Mouse (Mus musculus): ENCODE measurements around the gene Kirrel3. TPM values are rescaled to one million over a fixed set of nuclear protein-coding genes. Genes with fewer than 3 reads are reported as not detected.

Kirrel3 gene
- polyA plus RNA-seq, 1 experiment from 2014 or later, result 0.06 TPM

DNA sequence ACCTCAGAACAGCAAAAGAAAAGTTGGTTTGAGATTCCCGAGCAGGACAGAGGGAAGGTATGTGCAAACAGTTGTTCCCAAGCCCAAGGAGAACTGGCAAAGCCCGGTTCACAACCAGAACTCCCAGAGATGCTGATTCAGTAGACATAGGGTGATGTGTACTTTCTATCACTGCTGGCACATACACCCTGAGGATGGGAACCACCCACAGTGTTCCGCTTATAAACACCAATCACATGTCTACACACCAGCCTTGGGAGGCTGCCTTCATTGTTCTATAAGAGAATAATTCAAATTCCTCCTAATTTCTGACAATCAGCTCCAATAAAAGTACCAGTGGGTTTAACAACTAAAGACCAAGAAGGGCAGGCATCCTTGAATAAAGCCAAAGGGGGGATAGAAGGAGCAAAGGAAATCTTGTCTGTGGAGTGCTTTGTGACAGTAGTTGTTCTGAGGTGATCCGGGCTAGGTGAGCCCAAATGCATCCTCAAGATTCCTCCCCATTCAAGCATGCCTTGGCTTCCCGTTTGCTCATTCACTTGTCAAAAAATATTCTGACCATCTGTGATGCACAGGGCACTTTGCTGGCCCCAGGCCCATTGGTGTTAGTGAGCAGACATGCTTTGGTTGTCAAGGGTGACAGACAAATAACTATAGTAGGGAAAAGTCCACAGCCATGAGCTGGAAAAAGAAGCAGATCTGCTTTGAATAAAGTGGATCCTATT, 266.5 kb downstream of the Kirrel3 start:
- Histone ChIP-seq H3K27ac (ENCODE audit: low read length) (no peak overlapping the region), H3K4me1 (ENCODE audit: control insufficient read depth, low read depth, low read length) (no peaks in the 10 kb centered on the region), H3K36me3 (ENCODE audit: control insufficient read depth, insufficient read depth) (no peaks in the 10 kb centered on the region), H3K9ac (ENCODE audit: low read depth, low read length) (no peak overlapping the region), H3K4me2 (ENCODE audit: low read depth, low read length) (no peak overlapping the region), H3K9me3 (replicated peaks; ENCODE audit: control insufficient read depth, low read length) (no peaks in the 10 kb centered on the region), H3K27me3 (ENCODE audit: control insufficient read depth, insufficient read depth, low read depth, low read length) (no peaks in the 10 kb centered on the region), H3K4me3 (ENCODE audit: low read depth, low read length) (no peak overlapping the region)
- ATAC-seq (ENCODE audit: low read depth), result no peak
- 53% methylated on average over 5 of the region's 5 CpGs for WGBS (ENCODE audit: insufficient replicate concordance)

DNA sequence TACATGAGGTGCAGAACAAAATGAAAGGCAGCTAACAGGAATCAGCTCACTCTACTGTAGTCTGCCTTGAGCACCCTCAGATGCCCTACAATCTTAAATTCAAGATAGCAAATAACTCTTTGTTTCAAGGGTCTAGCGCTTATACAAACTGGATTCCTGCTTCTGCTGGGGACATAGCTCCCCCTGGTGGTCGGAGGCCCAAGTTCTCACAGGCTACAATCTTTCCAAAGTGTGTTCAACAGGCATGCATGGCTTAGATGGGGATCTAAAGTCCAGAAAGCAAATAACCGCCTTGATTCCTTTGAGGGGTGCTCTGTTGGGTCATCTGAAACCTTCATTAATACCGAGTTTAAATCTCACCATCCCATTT, 267.1 kb downstream of the Kirrel3 start:
- H3K4me3 ChIP-seq (ENCODE audit: low read depth, low read length), result no peak overlapping the region
- no peaks in the 10 kb centered on the region for H3K36me3 ChIP-seq (ENCODE audit: control insufficient read depth, insufficient read depth)
- WGBS (ENCODE audit: insufficient replicate concordance), result 14% methylated on average over 4 of the region's 4 CpGs
- no peak overlapping the region for H3K4me2 ChIP-seq (ENCODE audit: low read depth, low read length)
- ATAC-seq (ENCODE audit: low read depth), result no peak
- no peak overlapping the region for H3K9ac ChIP-seq (ENCODE audit: low read depth, low read length)
- no peaks in the 10 kb centered on the region for H3K27me3 ChIP-seq (ENCODE audit: control insufficient read depth, insufficient read depth, low read depth, low read length)
- no peaks in the 10 kb centered on the region for H3K9me3 ChIP-seq (replicated peaks; ENCODE audit: control insufficient read depth, low read length)
- no peaks in the 10 kb centered on the region for H3K4me1 ChIP-seq (ENCODE audit: control insufficient read depth, low read depth, low read length)
- no peak overlapping the region for H3K27ac ChIP-seq (ENCODE audit: low read length)

GRCm38 (mm10) chr9:34753891-34754290, 268.2 kb downstream of the Kirrel3 start:
- H3K4me2 ChIP-seq (ENCODE audit: low read depth, low read length), result no peak overlapping the region
- WGBS (ENCODE audit: insufficient replicate concordance), result 50% methylated on average over 5 of the region's 5 CpGs
- H3K27me3 ChIP-seq (ENCODE audit: control insufficient read depth, insufficient read depth, low read depth, low read length), result no peaks in the 10 kb centered on the region
- H3K9me3 ChIP-seq (replicated peaks; ENCODE audit: control insufficient read depth, low read length), result no peaks in the 10 kb centered on the region
- no peak overlapping the region for H3K4me3 ChIP-seq (ENCODE audit: low read depth, low read length)
- H3K9ac ChIP-seq (ENCODE audit: low read depth, low read length), result no peak overlapping the region
- H3K27ac ChIP-seq (ENCODE audit: low read length), result no peak overlapping the region
- H3K4me1 ChIP-seq (ENCODE audit: control insufficient read depth, low read depth, low read length), result no peaks in the 10 kb centered on the region
- no peaks in the 10 kb centered on the region for H3K36me3 ChIP-seq (ENCODE audit: control insufficient read depth, insufficient read depth)
- ATAC-seq (ENCODE audit: low read depth), result no peak

GRCm38 (mm10) chr9:34754523-34755097, 268.9 kb downstream of the Kirrel3 start:
- Histone ChIP-seq H3K27me3 (ENCODE audit: control insufficient read depth, insufficient read depth, low read depth, low read length) (no peaks in the 10 kb centered on the region), H3K27ac (ENCODE audit: low read length) (no peak overlapping the region), H3K4me2 (ENCODE audit: low read depth, low read length) (no peak overlapping the region), H3K9ac (ENCODE audit: low read depth, low read length) (no peak overlapping the region), H3K4me3 (ENCODE audit: low read depth, low read length) (no peak overlapping the region), H3K9me3 (replicated peaks; ENCODE audit: control insufficient read depth, low read length) (no peaks in the 10 kb centered on the region), H3K4me1 (ENCODE audit: control insufficient read depth, low read depth, low read length) (no peaks in the 10 kb centered on the region), H3K36me3 (ENCODE audit: control insufficient read depth, insufficient read depth) (no peaks in the 10 kb centered on the region)
- ATAC-seq (ENCODE audit: low read depth), result no peak
- WGBS (ENCODE audit: insufficient replicate concordance), result 56% methylated on average over 6 of the region's 6 CpGs

GRCm38 (mm10) chr9:34756055-34756454, 270.4 kb downstream of the Kirrel3 start:
- Histone ChIP-seq H3K27ac (ENCODE audit: low read length) (no peak overlapping the region), H3K4me1 (ENCODE audit: control insufficient read depth, low read depth, low read length) (no peaks in the 10 kb centered on the region), H3K4me2 (ENCODE audit: low read depth, low read length) (no peak overlapping the region), H3K9me3 (replicated peaks; ENCODE audit: control insufficient read depth, low read length) (no peaks in the 10 kb centered on the region), H3K27me3 (ENCODE audit: control insufficient read depth, insufficient read depth, low read depth, low read length) (no peaks in the 10 kb centered on the region), H3K9ac (ENCODE audit: low read depth, low read length) (no peak overlapping the region), H3K4me3 (ENCODE audit: low read depth, low read length) (no peak overlapping the region), H3K36me3 (ENCODE audit: control insufficient read depth, insufficient read depth) (no peaks in the 10 kb centered on the region)
- 64% methylated on average over 7 of the region's 7 CpGs for WGBS (ENCODE audit: insufficient replicate concordance)
- ATAC-seq (ENCODE audit: low read depth), result no peak

- Histone ChIP-seq H3K9me3 (replicated peaks; ENCODE audit: control insufficient read depth, low read length) (no peaks in the 10 kb centered on the region), H3K27me3 (ENCODE audit: control insufficient read depth, insufficient read depth, low read depth, low read length) (no peaks in the 10 kb centered on the region), H3K4me2 (ENCODE audit: low read depth, low read length) (no peak overlapping the region), H3K4me1 (ENCODE audit: control insufficient read depth, low read depth, low read length) (no peaks in the 10 kb centered on the region), H3K9ac (ENCODE audit: low read depth, low read length) (no peak overlapping the region), H3K36me3 (ENCODE audit: control insufficient read depth, insufficient read depth) (no peaks in the 10 kb centered on the region), H3K27ac (ENCODE audit: low read length) (no peak overlapping the region), H3K4me3 (ENCODE audit: low read depth, low read length) (no peak overlapping the region)
- ATAC-seq (ENCODE audit: low read depth), result no peak
- 44% methylated on average over 5 of the region's 5 CpGs for whole genome bisulfite sequencing (ENCODE audit: insufficient replicate concordance)
Observed at GRCm38 (mm10) chr9:34758925-34759324, 273.2 kb downstream of the Kirrel3 start.

DNA sequence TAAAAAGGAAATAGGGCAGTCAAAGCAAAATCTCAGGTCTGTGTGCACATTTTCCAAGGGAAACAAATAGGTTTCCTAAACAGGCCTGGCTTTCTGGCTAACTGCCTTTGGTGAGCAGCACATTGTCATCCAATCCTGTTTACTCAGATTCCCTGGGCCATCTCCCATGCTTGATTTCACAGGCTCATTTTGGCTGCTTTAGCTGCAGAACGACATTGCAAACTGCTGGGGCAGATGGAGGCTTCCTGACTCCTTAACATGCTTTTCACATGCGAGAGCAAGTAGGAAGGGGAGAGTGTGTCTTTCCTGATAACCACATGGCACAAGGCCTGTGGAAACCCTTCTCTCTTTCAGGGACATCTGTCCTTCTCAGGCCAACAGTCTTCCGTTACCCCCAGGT, 274.8 kb downstream of the Kirrel3 start:
- ATAC-seq (ENCODE audit: low read depth), result no peak
- Histone ChIP-seq H3K4me2 (ENCODE audit: low read depth, low read length) (no peak overlapping the region), H3K9me3 (replicated peaks; ENCODE audit: control insufficient read depth, low read length) (no peaks in the 10 kb centered on the region), H3K9ac (ENCODE audit: low read depth, low read length) (no peak overlapping the region), H3K4me3 (ENCODE audit: low read depth, low read length) (no peak overlapping the region), H3K36me3 (ENCODE audit: control insufficient read depth, insufficient read depth) (no peaks in the 10 kb centered on the region), H3K27ac (ENCODE audit: low read length) (no peak overlapping the region), H3K4me1 (ENCODE audit: control insufficient read depth, low read depth, low read length) (no peaks in the 10 kb centered on the region), H3K27me3 (ENCODE audit: control insufficient read depth, insufficient read depth, low read depth, low read length) (no peaks in the 10 kb centered on the region)
- 45% methylated on average over 3 of the region's 3 CpGs for WGBS (ENCODE audit: insufficient replicate concordance)

DNA sequence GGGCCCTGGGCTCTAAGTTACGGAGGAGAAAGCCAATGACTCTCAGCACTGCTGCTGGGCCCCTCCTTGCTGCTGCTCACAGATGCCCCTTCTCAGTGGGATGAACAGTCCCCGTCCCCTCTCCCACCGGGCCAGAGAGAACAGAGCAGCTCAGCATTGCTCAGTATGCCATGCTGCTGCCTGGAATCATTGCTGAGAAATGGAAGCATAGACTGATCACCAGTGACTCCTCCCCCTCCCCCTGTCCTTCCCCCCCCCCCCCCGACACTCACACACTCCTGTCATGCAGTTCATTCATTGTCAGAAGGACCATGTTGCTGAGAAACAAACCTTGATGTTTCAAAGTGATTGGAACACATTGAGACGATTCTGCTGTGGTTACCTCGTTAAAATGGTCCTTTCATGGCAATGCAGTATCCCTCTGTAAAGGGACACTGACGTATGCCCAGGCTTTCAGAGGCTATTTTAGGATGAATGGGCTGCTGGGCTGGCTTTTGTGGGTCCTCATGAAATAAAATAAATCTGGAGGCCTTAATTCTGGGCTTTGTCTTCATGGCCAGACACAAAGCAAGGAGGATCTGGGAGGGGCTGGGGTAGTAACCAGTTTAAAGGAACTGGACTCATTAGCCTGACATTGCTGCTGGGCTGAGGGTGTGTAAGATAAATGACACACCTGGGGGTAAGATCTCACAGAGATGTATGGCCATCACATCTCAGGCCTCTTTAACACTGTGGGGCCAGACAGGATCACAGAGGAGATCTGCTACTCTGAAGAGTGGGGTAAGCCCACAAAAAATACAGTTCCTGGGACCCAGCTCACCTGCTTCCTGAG, 281.3 kb downstream of the Kirrel3 start:
- no peaks in the 10 kb centered on the region for H3K4me1 ChIP-seq (ENCODE audit: control insufficient read depth, low read depth, low read length)
- no peaks in the 10 kb centered on the region for H3K27me3 ChIP-seq (ENCODE audit: control insufficient read depth, insufficient read depth, low read depth, low read length)
- H3K9ac ChIP-seq (ENCODE audit: low read depth, low read length), result no peak overlapping the region
- WGBS (ENCODE audit: insufficient replicate concordance), result 53% methylated on average over 6 of the region's 7 CpGs
- no peak for ATAC-seq (ENCODE audit: low read depth)
- H3K27ac ChIP-seq (ENCODE audit: low read length), result no peak overlapping the region
- H3K4me2 ChIP-seq (ENCODE audit: low read depth, low read length), result no peak overlapping the region
- H3K4me3 ChIP-seq (ENCODE audit: low read depth, low read length), result no peak overlapping the region
- H3K36me3 ChIP-seq (ENCODE audit: control insufficient read depth, insufficient read depth), result no peaks in the 10 kb centered on the region
- H3K9me3 ChIP-seq (replicated peaks; ENCODE audit: control insufficient read depth, low read length), result no peaks in the 10 kb centered on the region

DNA sequence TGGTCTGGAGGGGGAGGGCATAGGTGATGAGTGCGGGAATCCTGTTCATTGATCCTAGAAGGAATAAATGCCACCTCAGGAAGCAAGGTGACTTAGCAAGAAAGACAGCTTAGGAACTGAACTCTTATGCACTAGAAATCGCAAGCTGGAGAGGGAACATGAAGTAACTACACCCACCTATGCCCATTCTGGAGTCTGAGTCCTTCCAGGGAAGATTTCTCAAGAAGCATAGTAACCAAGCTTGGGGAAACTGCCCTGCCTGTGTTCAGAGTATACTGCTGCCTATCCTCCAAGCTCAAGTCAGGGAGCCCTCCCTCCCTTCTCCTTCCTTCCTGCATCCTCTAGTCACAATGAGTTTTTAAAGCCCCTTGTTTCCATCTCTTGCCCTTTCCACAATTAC, 283.3 kb downstream of the Kirrel3 start:
- ATAC-seq (ENCODE audit: low read depth), result no peak
- H3K36me3 ChIP-seq (ENCODE audit: control insufficient read depth, insufficient read depth), result no peaks in the 10 kb centered on the region
- H3K9ac ChIP-seq (ENCODE audit: low read depth, low read length), result no peak overlapping the region
- no peaks in the 10 kb centered on the region for H3K9me3 ChIP-seq (replicated peaks; ENCODE audit: control insufficient read depth, low read length)
- no peaks in the 10 kb centered on the region for H3K4me1 ChIP-seq (ENCODE audit: control insufficient read depth, low read depth, low read length)
- WGBS (ENCODE audit: insufficient replicate concordance), result 44% methylated on average over 2 of the region's 2 CpGs
- no peak overlapping the region for H3K27ac ChIP-seq (ENCODE audit: low read length)
- no peak overlapping the region for H3K4me3 ChIP-seq (ENCODE audit: low read depth, low read length)
- H3K27me3 ChIP-seq (ENCODE audit: control insufficient read depth, insufficient read depth, low read depth, low read length), result no peaks in the 10 kb centered on the region
- no peak overlapping the region for H3K4me2 ChIP-seq (ENCODE audit: low read depth, low read length)
